Mouse (Mus musculus) neutrophil, adult 5-6 weeks (primary cell): ENCODE data around the gene Dnajc3. TPM values are rescaled to one million over a fixed set of nuclear protein-coding genes. Genes with fewer than 3 reads are reported as not detected.
A peak's percentile ranks its signal among the peaks of the same experiment; 100 is the strongest.

ENCODE experiments used
- ATAC-seq: fragments of 151-379, 151-347 bp; 2 replicates; pipeline ENCODE4 v1.8.0; 2017; ENCODE audit warnings: mild to moderate bottlenecking, moderate TSS enrichment; ENCODE audit not compliant: insufficient number of reproducible peaks, poor library complexity, low FRiP score, severe bottlenecking; ENCODE audit errors: extremely low read depth
- total RNA-seq: library from RNA; stranded (forward); fragments of 200-1000 nt; gene quantifications from 2 replicates; pipeline ENCODE4 v1.2.3, GENCODE M21; 2017

Gene Dnajc3
- total RNA-seq, 1 experiment from 2014 or later: 43.8 TPM

DNA sequence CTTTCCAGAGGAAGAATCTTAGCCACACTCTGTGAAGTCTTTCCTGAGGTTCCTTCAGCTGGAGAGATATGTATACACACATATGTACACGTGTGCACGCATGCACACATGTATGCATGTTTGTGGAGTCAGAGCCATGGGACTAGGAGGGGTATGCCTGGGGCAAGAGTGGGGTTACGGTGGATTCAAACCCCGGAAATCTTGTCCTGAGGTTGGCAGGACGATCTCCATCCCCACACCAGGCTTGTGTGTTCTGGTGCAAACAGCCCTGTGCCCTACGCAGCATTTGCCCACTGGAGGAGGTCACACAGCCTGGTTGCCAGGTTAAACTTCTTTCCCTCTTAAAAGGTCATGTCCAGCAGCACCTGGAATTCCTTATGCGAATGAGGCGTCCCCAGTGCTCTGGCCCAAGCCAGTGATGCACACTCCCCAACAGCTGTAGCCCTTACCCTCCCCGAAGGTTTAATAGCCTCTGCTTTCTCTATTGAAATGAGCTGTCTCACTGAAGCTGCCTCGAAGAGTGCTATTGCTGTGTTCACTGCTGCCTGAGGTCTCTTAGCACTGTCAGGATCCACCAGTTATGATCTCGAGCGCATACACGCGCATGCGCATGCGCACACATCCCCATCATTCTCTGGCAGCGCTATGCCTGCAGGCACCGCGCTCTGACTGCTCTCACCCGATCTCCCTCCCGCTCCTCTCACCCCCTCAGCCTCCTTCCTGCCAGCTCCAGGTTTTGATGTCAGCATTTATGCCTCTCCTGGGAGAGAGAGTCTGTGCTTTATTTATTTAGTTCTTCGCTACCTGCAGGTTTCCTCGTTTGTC lies 75.0 kb downstream of the Dnajc3 start:
- ATAC-seq: peak; percentile 44; the same call in 1 of the 2 replicates

GRCm38 (mm10) chr14:119013549-119013948 lies 75.8 kb downstream of the Dnajc3 start:
- ATAC-seq: no peak

- no peak for ATAC-seq
Measured at GRCm38 (mm10) chr14:119025889-119026288, 88.1 kb downstream of the Dnajc3 start.

GRCm38 (mm10) chr14:119027130-119027529 lies 89.4 kb downstream of the Dnajc3 start:
- ATAC-seq: peak; percentile 96

DNA sequence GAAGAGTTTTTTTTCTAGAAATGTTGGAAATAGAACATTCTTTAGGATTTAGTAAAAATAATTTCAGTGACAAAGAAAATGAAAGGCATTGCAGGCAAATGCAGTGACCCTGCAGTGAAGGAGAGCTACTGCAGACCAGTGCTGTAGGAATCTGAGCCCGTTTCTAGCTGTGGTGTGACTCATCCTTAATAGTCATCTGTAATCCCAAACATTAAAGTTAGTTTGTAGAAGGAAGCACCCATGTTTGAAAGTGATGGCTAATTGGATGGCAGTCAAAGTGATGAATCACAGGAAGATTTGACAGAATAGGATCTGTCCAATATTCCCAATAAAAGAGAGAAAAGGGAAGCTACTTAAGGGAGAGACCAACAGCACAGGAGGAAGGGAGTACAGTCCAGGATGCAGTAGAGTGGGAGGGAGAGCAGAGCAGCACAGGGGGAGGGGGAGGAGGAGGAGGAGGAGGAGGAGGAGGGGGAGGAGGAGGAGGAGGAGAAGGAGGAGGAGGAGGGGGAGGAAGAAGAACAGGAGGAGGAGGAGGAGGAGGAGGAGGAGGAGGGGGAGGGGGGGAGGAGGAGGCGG lies 90.0 kb downstream of the Dnajc3 start:
- no peak for ATAC-seq

Other genes starting within 250 kb of the Dnajc3 start
- gene Abcc4, start 231.8 kb upstream of the Dnajc3 start, total RNA-seq: 11.4 and 12.6 TPM in 2 replicates
- gene Cldn10, start 150.1 kb upstream of the Dnajc3 start, total RNA-seq: 1.7 and 2.5 TPM in 2 replicates
- 5.0 and 5.4 TPM in 2 replicates for gene Dzip1, start 12.5 kb upstream of the Dnajc3 start, total RNA-seq
- gene Uggt2, start 161.5 kb downstream of the Dnajc3 start, total RNA-seq: 2.7 and 4.8 TPM in 2 replicates
- not detected in 2 replicates for gene Hs6st3, start 200.4 kb downstream of the Dnajc3 start, total RNA-seq